Mouse (Mus musculus) midbrain, postnatal 0 days (tissue): Measurements from ENCODE around the gene Eif4e1b. TPM values are rescaled to one million over a fixed set of nuclear protein-coding genes. Genes with fewer than 3 reads are reported as not detected.

Source experiments
- ATAC-seq: fragments of 200-750 bp; cut with Nextera tagmentation; 2 replicates; pipeline ENCODE4 v1.8.0; 2017; ENCODE audit warnings: moderate number of reproducible peaks, mild to moderate bottlenecking, moderate TSS enrichment, moderate library complexity; ENCODE audit not compliant: low FRiP score
- DNase-seq: peaks from one replicate; pipeline ENCODE4 v3.0.0-alpha.2; 2015; ENCODE audit warnings: low spot score
- H3K27ac ChIP-seq: fragments of 300-500 bp; sonication (generic); 2 replicates; pipeline ENCODE4 v1.5.1; 2014; ENCODE audit warnings: low read depth, mild to moderate bottlenecking, low read length, mixed read lengths
- H3K27me3 ChIP-seq: fragments of 300-500 bp; sonication (generic); 2 replicates; pipeline ENCODE4 v1.6.1; 2014; ENCODE audit warnings: low read length, control low read depth, mixed read lengths; ENCODE audit not compliant: insufficient read depth
- H3K36me3 ChIP-seq: fragments of 300-500 bp; sonication (generic); 2 replicates; pipeline ENCODE4 v1.6.1; 2014; ENCODE audit warnings: low read length, control low read depth, mixed read lengths; ENCODE audit not compliant: insufficient read depth
- H3K4me1 ChIP-seq: fragments of 300-500 bp; sonication (generic); 2 replicates; pipeline ENCODE4 v1.6.1; 2014; ENCODE audit warnings: mild to moderate bottlenecking, control low read depth, antibody characterized with exemption, low read length, mixed read lengths; ENCODE audit not compliant: insufficient read depth
- H3K4me2 ChIP-seq: fragments of 300-500 bp; sonication (generic); 2 replicates; pipeline ENCODE4 v1.6.1; 2014; ENCODE audit warnings: low read depth, mild to moderate bottlenecking, low read length, mixed read lengths; ENCODE audit not compliant: poor library complexity, severe bottlenecking
- H3K4me3 ChIP-seq: fragments of 300-500 bp; sonication (generic); 2 replicates; pipeline ENCODE4 v1.5.1; 2014; ENCODE audit warnings: low read depth, mild to moderate bottlenecking, low read length, moderate library complexity
- H3K9ac ChIP-seq: fragments of 300-500 bp; sonication (generic); replicated peaks from 2 replicates; pipeline ENCODE4 v1.6.1; 2014; ENCODE audit warnings: mild to moderate bottlenecking, low read length, moderate library complexity, mixed read lengths; ENCODE audit not compliant: poor library complexity, severe bottlenecking
- H3K9me3 ChIP-seq: fragments of 300-500 bp; sonication (generic); 2 replicates; pipeline ENCODE4 v1.6.1; 2016; ENCODE audit warnings: low read length, control low read depth
- CTCF ChIP-seq: IDR thresholded peaks from 2 replicates; pipeline ENCODE4 v1.5.1; 2016; ENCODE audit warnings: antibody characterized with exemption, mild to moderate bottlenecking
- WGBS: fragments of 180-500 bp; shearing (Covaris S2); extraction: QIAGEN DNeasy Blood & Tissue Kit; methylation state at CpG from one replicate; pipeline ENCODE4 v1.1.7; 2014; 5-methylcytosine and 5-hydroxymethylcytosine counted together
- polyA plus RNA-seq: library from polyadenylated mRNA; unstranded; fragments of >200 nt; fragmentation: Nextera tagmentation; extraction: Ambion mirVana; gene quantifications from 2 replicates; pipeline ENCODE4 v1.2.1, GENCODE M21; 2015
- total RNA-seq: library from RNA; depleted of rRNA; stranded (reverse); fragments of >200 nt; gene quantifications from 2 replicates; pipeline ENCODE4 v1.2.3, GENCODE M21; 2014

The Eif4e1b gene
- total and polyA plus RNA-seq, 2 experiments from 2014 or later, result not detected

GRCm38 (mm10) chr13:54765281-54766191 is 18.3 kb upstream of the Eif4e1b start:
- H3K27ac ChIP-seq, result peak overlapping the region; percentile 82
- no peaks in the 10 kb centered on the region; the same call in 1 of the 2 replicates for H3K27me3 ChIP-seq
- H3K9ac ChIP-seq, result peak overlapping the region; percentile 83
- peak; percentile 45 for DNase-seq
- 0 out of 2 replicates have a peak, but pooled peaks cover 3% of the 10 kb centered on the region for H3K4me1 ChIP-seq
- ATAC-seq, result peak; percentile 59
- H3K36me3 ChIP-seq, result peaks cover 7% of the 10 kb centered on the region; the same call in 1 of the 2 replicates
- no peaks in the 10 kb centered on the region for H3K9me3 ChIP-seq
- peak overlapping the region; percentile 87 for H3K4me2 ChIP-seq
- peak overlapping the region; percentile 69 for H3K4me3 ChIP-seq
- TF ChIP-seq CTCF, result no peak
- 5% methylated on average over 42 of the region's 44 CpGs for WGBS

GRCm38 (mm10) chr13:54766192-54766768 is 17.5 kb upstream of the Eif4e1b start, which contains the start of gene Sncb:
Gene Sncb (minus strand): TSS chr13:54766595.
- no peaks in the 10 kb centered on the region for H3K9me3 ChIP-seq
- ATAC-seq (peak; percentile 87), DNase-seq (peak; percentile 82)
- no peaks in the 10 kb centered on the region; the same call in 1 of the 2 replicates for H3K27me3 ChIP-seq
- peak; percentile 92 for TF ChIP-seq CTCF
- H3K4me2 ChIP-seq, result peak within 1 kb of the TSS; percentile 87
- peaks cover 7% of the 10 kb centered on the region; the same call in 1 of the 2 replicates for H3K36me3 ChIP-seq
- WGBS, result under 1% methylated on average over 33 of the region's 35 CpGs
- peak within 1 kb of the TSS; percentile 82 for H3K27ac ChIP-seq
- peak within 1 kb of the TSS; percentile 83 for H3K9ac ChIP-seq
- peak within 1 kb of the TSS; percentile 69 for H3K4me3 ChIP-seq
- H3K4me1 ChIP-seq, result 0 out of 2 replicates have a peak, but pooled peaks cover 3% of the 10 kb centered on the region

- Histone ChIP-seq H3K4me2 (peak overlapping the region; percentile 87), H3K27ac (peak overlapping the region; percentile 82), H3K9me3 (no peaks in the 10 kb centered on the region), H3K36me3 (peaks cover 7% of the 10 kb centered on the region; the same call in 1 of the 2 replicates), H3K27me3 (no peaks in the 10 kb centered on the region; the same call in 1 of the 2 replicates), H3K4me3 (peak overlapping the region; percentile 69), H3K4me1 (0 out of 2 replicates have a peak, but pooled peaks cover 3% of the 10 kb centered on the region), H3K9ac (0 out of 2 replicates have a peak overlapping the region, but pooled peaks have one; percentile 83)
- DNase-seq (no peak), ATAC-seq (no peak)
- TF ChIP-seq CTCF, result no peak
- 77% methylated on average over 4 of the region's 4 CpGs for WGBS
These were observed 16.8 kb upstream of the Eif4e1b start for GRCm38 (mm10) chr13:54767012-54767411.

GRCm38 (mm10) chr13:54780592-54780991 is 3.2 kb upstream of the Eif4e1b start:
- Histone ChIP-seq H3K27me3 (no peaks in the 10 kb centered on the region), H3K4me1 (no peaks in the 10 kb centered on the region), H3K4me3 (no peak overlapping the region), H3K4me2 (no peak overlapping the region), H3K36me3 (no peaks in the 10 kb centered on the region), H3K9me3 (no peaks in the 10 kb centered on the region), H3K27ac (no peak overlapping the region), H3K9ac (no peak overlapping the region)
- no peak for TF ChIP-seq CTCF
- DNase-seq (peak; percentile 81), ATAC-seq (no peak)
- WGBS, result 47% methylated on average over 3 of the region's 3 CpGs

- no peaks in the 10 kb centered on the region for H3K27me3 ChIP-seq
- no peak overlapping the region for H3K9ac ChIP-seq
- DNase-seq (no peak), ATAC-seq (no peak)
- H3K4me2 ChIP-seq, result no peak overlapping the region
- no peaks in the 10 kb centered on the region for H3K9me3 ChIP-seq
- 86% methylated on average over 3 of the region's 3 CpGs for WGBS
- H3K36me3 ChIP-seq, result no peaks in the 10 kb centered on the region
- no peak overlapping the region for H3K4me3 ChIP-seq
- no peak overlapping the region for H3K27ac ChIP-seq
- no peaks in the 10 kb centered on the region for H3K4me1 ChIP-seq
- no peak for TF ChIP-seq CTCF
These were observed 2.7 kb upstream of the Eif4e1b start for GRCm38 (mm10) chr13:54781086-54781485.
